Mouse (Mus musculus): ENCODE results near the gene Papss2.

Papss2 gene

GRCm38 (mm10) chr19:32702191-32702590, 106.6 kb downstream of the Papss2 start:
- no peak for DNase-seq (ENCODE audit: low read depth in 1 of 2, low spot score in 2 of 2)

- DNase-seq (ENCODE audit: low read depth in 1 of 2, low spot score in 2 of 2), result no peak
These were observed 113.4 kb downstream of the Papss2 start for GRCm38 (mm10) chr19:32708996-32709395.

GRCm38 (mm10) chr19:32710288-32710687, 114.7 kb downstream of the Papss2 start:
- no peak for DNase-seq (ENCODE audit: low read depth in 1 of 2, low spot score in 2 of 2)

- DNase-seq (ENCODE audit: low read depth in 1 of 2, low spot score in 2 of 2), result peak; percentile 56 to 86
These were observed 116.4 kb downstream of the Papss2 start for GRCm38 (mm10) chr19:32711761-32712541.

DNA sequence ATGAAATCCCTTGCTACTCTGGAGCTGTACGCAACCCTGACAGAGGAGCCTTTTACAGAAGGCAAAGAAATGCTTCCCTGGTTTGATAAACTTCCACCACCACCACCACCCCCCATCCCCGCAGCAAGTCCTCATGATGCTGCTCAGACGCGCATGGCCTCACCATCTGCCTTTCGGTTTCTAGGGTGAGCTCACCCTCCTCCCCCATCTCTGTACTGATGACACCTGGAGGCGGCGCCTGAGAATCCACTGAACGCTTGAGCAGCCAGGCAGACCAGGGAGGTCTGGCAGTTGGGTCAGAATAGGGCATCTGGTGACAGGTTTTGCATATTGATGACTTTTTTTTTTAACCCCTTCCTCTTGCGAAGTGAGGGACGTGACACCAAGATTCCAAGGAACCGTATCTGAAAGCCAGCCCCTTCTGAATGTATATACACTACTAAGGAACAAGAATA, 117.0 kb downstream of the Papss2 start:
- DNase-seq (ENCODE audit: low read depth in 1 of 2, low spot score in 2 of 2), result peak; percentile 26 to 66

- no peak for DNase-seq (ENCODE audit: low read depth in 1 of 2, low spot score in 2 of 2)
These were observed 117.9 kb downstream of the Papss2 start for GRCm38 (mm10) chr19:32713471-32713870.

GRCm38 (mm10) chr19:32715201-32715600, 119.6 kb downstream of the Papss2 start:
- DNase-seq (ENCODE audit: low read depth in 1 of 2, low spot score in 2 of 2), result peak; percentile 29 to 49

GRCm38 (mm10) chr19:32715681-32716080, 120.1 kb downstream of the Papss2 start:
- no peak for DNase-seq (ENCODE audit: low read depth in 1 of 2, low spot score in 2 of 2)

Data from monocyte, adult 2 months (primary cell).